ENCODE assay signal across 21 mouse cellular contexts in genomic region chr6:60786955-60787354, GRCm38 (mm10). TPM values are rescaled to one million over a fixed set of nuclear protein-coding genes. Genes with fewer than 3 reads are reported as not detected.
DNase-seq lines count a peak whose midpoint lies in the region; ATAC-seq and TF ChIP-seq lines count a peak whose summit lies in the region.
"Had no signal": no experiment of that assay in that cellular context is flagged by ENCODE, and none has a peak within 500 bp of the region (broad histone marks: within the 10 kb centered on the region; RNA-seq: fewer than 3 reads in every experiment).

No protein-coding gene starts in this region.

- no peaks in the 10 kb centered on the region for H3K36me3 ChIP-seq in embryonic facial prominence, embryonic 14.5 days (ENCODE audit: control insufficient read depth, insufficient read depth, low read length)
- H3K36me3 ChIP-seq in embryonic facial prominence, embryonic 10.5 days (replicated peaks), result no peaks in the 10 kb centered on the region
- no peaks in the 10 kb centered on the region for H3K36me3 ChIP-seq in midbrain, postnatal 0 days (ENCODE audit: insufficient read depth, low read length)
- H3K36me3 ChIP-seq in midbrain, embryonic 10.5 days, result no peaks in the 10 kb centered on the region
- H3K36me3 ChIP-seq: embryonic facial prominence, embryonic 15.5 days; forebrain, embryonic 15.5 days; heart, embryonic 10.5 days; midbrain, embryonic 13.5 days had no signal

- H3K4me2 ChIP-seq in embryonic facial prominence, embryonic 14.5 days (ENCODE audit: low read depth, low read length), result no peak overlapping the region
- H3K4me2 ChIP-seq in midbrain, postnatal 0 days (ENCODE audit: low read depth, low read length, poor library complexity, severe bottlenecking), result no peak overlapping the region
- H3K4me2 ChIP-seq: embryonic facial prominence, embryonic 15.5 days; forebrain, embryonic 15.5 days; liver, embryonic 13.5 days; midbrain, embryonic 13.5 days had no signal

- ATAC-seq in embryonic facial prominence, embryonic 14.5 days (ENCODE audit: low read depth), result no peak
- no peak for ATAC-seq in midbrain, postnatal 0 days (ENCODE audit: low FRiP score)
- ATAC-seq: forebrain, embryonic 15.5 days; midbrain, embryonic 13.5 days; Patski had no signal

- no peaks in the 10 kb centered on the region for H3K4me1 ChIP-seq in embryonic facial prominence, embryonic 14.5 days (ENCODE audit: control insufficient read depth, insufficient read depth, low read length)
- H3K4me1 ChIP-seq in embryonic facial prominence, embryonic 10.5 days, result no peaks in the 10 kb centered on the region
- no peaks in the 10 kb centered on the region for H3K4me1 ChIP-seq in midbrain, postnatal 0 days (ENCODE audit: insufficient read depth, low read length)
- no peaks in the 10 kb centered on the region for H3K4me1 ChIP-seq in midbrain, embryonic 10.5 days
- H3K4me1 ChIP-seq: embryonic facial prominence, embryonic 15.5 days; heart, embryonic 10.5 days; liver, embryonic 13.5 days; midbrain, embryonic 13.5 days had no signal

- DNase-seq in embryonic facial prominence, embryonic 14.5 days (ENCODE audit: low spot score), result peak; percentile 60
- no peak for DNase-seq in embryonic facial prominence, embryonic 10.5 days (ENCODE audit: low spot score)
- DNase-seq in midbrain, postnatal 0 days (ENCODE audit: low spot score), result peak; percentile 66
- no peak for DNase-seq in midbrain, embryonic 10.5 days (ENCODE audit: low spot score)
- peak; percentile 53 to 70 for DNase-seq in cerebellum, postnatal 25 days
- no peak for DNase-seq in Muller cell, postnatal 12 days (ENCODE audit: inconsistent ontology term)
- DNase-seq in layer of hippocampus, postnatal 14 days (ENCODE audit: low spot score in 2 of 2), result no peak
- DNase-seq: adrenal gland, adult 2 months; embryo, embryonic 11 days; heart, postnatal 4 days; kidney, adult 2 months; layer of hippocampus, postnatal 36 days; liver, embryonic 13.5 days; lung, adult 2 months; right cerebral cortex, postnatal 14 days had no signal

- no peak overlapping the region for H3K27ac ChIP-seq in embryonic facial prominence, embryonic 14.5 days (replicated peaks; ENCODE audit: low read depth, low read length)
- no peak overlapping the region for H3K27ac ChIP-seq in embryonic facial prominence, embryonic 10.5 days (replicated peaks)
- H3K27ac ChIP-seq in midbrain, postnatal 0 days (ENCODE audit: low read depth, low read length), result no peak overlapping the region
- H3K27ac ChIP-seq in midbrain, embryonic 10.5 days (replicated peaks), result no peak overlapping the region
- H3K27ac ChIP-seq: embryonic facial prominence, embryonic 15.5 days; forebrain, embryonic 15.5 days; heart, embryonic 10.5 days; kidney, postnatal 0 days; liver, embryonic 13.5 days; midbrain, embryonic 13.5 days had no signal

- no peaks in the 10 kb centered on the region for H3K9me3 ChIP-seq in embryonic facial prominence, embryonic 14.5 days (ENCODE audit: control insufficient read depth, low read length)
- no peaks in the 10 kb centered on the region for H3K9me3 ChIP-seq in embryonic facial prominence, embryonic 10.5 days
- H3K9me3 ChIP-seq in midbrain, postnatal 0 days (ENCODE audit: low read length), result no peaks in the 10 kb centered on the region
- no peaks in the 10 kb centered on the region for H3K9me3 ChIP-seq in midbrain, embryonic 10.5 days (replicated peaks)
- H3K9me3 ChIP-seq: embryonic facial prominence, embryonic 15.5 days; forebrain, embryonic 15.5 days; heart, embryonic 10.5 days; liver, embryonic 13.5 days; midbrain, embryonic 13.5 days had no signal

- TF ChIP-seq CTCF in midbrain, postnatal 0 days (IDR thresholded peaks at IDR 0.05), result no peak

- no peak overlapping the region for H3K9ac ChIP-seq in embryonic facial prominence, embryonic 14.5 days (ENCODE audit: low read depth, low read length)
- H3K9ac ChIP-seq in midbrain, postnatal 0 days (replicated peaks; ENCODE audit: low read length, poor library complexity, severe bottlenecking), result no peak overlapping the region
- H3K9ac ChIP-seq: embryonic facial prominence, embryonic 15.5 days; forebrain, embryonic 15.5 days; liver, embryonic 13.5 days; midbrain, embryonic 13.5 days had no signal

- no peak overlapping the region for H3K4me3 ChIP-seq in embryonic facial prominence, embryonic 14.5 days (ENCODE audit: low read depth, low read length)
- H3K4me3 ChIP-seq in embryonic facial prominence, embryonic 10.5 days, result no peak overlapping the region
- H3K4me3 ChIP-seq in midbrain, postnatal 0 days (ENCODE audit: low read depth, low read length), result no peak overlapping the region
- no peak overlapping the region for H3K4me3 ChIP-seq in midbrain, embryonic 10.5 days
- H3K4me3 ChIP-seq: embryonic facial prominence, embryonic 15.5 days; forebrain, embryonic 15.5 days; heart, embryonic 10.5 days; liver, embryonic 13.5 days; midbrain, embryonic 13.5 days had no signal

- H3K27me3 ChIP-seq in embryonic facial prominence, embryonic 14.5 days (replicated peaks; ENCODE audit: control insufficient read depth, insufficient read depth, low read length), result no peaks in the 10 kb centered on the region
- H3K27me3 ChIP-seq in embryonic facial prominence, embryonic 10.5 days (replicated peaks; ENCODE audit: low read depth, poor library complexity, severe bottlenecking), result no peaks in the 10 kb centered on the region
- H3K27me3 ChIP-seq in midbrain, postnatal 0 days (ENCODE audit: insufficient read depth, low read length), result no peaks in the 10 kb centered on the region
- H3K27me3 ChIP-seq in midbrain, embryonic 10.5 days (ENCODE audit: low read depth, poor library complexity, severe bottlenecking), result no peaks in the 10 kb centered on the region
- H3K27me3 ChIP-seq: embryonic facial prominence, embryonic 15.5 days; forebrain, embryonic 15.5 days; liver, embryonic 13.5 days; midbrain, embryonic 13.5 days had no signal

- WGBS in embryonic facial prominence, embryonic 14.5 days, result 78% methylated on average over 1 of the region's 1 CpGs
- 91% methylated on average over 1 of the region's 1 CpGs for WGBS in embryonic facial prominence, embryonic 10.5 days
- 73% methylated on average over 1 of the region's 1 CpGs for WGBS in midbrain, postnatal 0 days
- 97% methylated on average over 1 of the region's 1 CpGs for WGBS in midbrain, embryonic 10.5 days

RNA-seq across cellular contexts. Expression of gene Snca, which starts 42.7 kb away (rescaled TPM):
- polyA plus RNA-seq in embryonic facial prominence, embryonic 14.5 days (2014; fragmentation: Nextera tagmentation; extraction: Ambion mirVana), result 45.5 and 51.6 TPM in 2 replicates
- 16.8 and 21.0 TPM in 2 replicates for polyA plus RNA-seq in embryonic facial prominence, embryonic 10.5 days (2016; fragmentation: Nextera tagmentation; extraction: Ambion mirVana)
- 155 and 176 TPM in 2 replicates for total RNA-seq in midbrain, postnatal 0 days (2014; rRNA removed)
- polyA plus RNA-seq in midbrain, postnatal 0 days (2015; fragmentation: Nextera tagmentation; extraction: Ambion mirVana), result 337 and 364 TPM in 2 replicates
- 16.0 and 18.5 TPM in 2 replicates for polyA plus RNA-seq in midbrain, embryonic 10.5 days (2016; fragmentation: Nextera tagmentation; extraction: Ambion mirVana)
- total RNA-seq in layer of hippocampus, postnatal 14 days (2021), result 100 to 1,000 TPM; 805 to 847 TPM
- polyA plus RNA-seq: Patski had no signal

Comparison
In these comparisons a context has a peak if more than half of its experiments do, and no peak if none do; other contexts are left out.
1. DNase-seq: peak in embryonic facial prominence, embryonic 14.5 days (single experiment), midbrain, postnatal 0 days (single experiment) and cerebellum, postnatal 25 days (2 of 2); none in embryonic facial prominence, embryonic 10.5 days (single experiment), midbrain, embryonic 10.5 days (single experiment), Muller cell, postnatal 12 days (single experiment) and layer of hippocampus, postnatal 14 days (0 of 2).